Mouse (Mus musculus): ENCODE results near the gene Farp1. TPM values are rescaled to one million over a fixed set of nuclear protein-coding genes. Genes with fewer than 3 reads are reported as not detected.
"Not testable (repeated sequence)": the region's sequence is repeated elsewhere in the genome, so short reads cannot be mapped to it uniquely, and the experiment has no call there.

The Farp1 gene
- polyA plus RNA-seq, 1 experiment from 2014 or later: 27.9 TPM

DNA sequence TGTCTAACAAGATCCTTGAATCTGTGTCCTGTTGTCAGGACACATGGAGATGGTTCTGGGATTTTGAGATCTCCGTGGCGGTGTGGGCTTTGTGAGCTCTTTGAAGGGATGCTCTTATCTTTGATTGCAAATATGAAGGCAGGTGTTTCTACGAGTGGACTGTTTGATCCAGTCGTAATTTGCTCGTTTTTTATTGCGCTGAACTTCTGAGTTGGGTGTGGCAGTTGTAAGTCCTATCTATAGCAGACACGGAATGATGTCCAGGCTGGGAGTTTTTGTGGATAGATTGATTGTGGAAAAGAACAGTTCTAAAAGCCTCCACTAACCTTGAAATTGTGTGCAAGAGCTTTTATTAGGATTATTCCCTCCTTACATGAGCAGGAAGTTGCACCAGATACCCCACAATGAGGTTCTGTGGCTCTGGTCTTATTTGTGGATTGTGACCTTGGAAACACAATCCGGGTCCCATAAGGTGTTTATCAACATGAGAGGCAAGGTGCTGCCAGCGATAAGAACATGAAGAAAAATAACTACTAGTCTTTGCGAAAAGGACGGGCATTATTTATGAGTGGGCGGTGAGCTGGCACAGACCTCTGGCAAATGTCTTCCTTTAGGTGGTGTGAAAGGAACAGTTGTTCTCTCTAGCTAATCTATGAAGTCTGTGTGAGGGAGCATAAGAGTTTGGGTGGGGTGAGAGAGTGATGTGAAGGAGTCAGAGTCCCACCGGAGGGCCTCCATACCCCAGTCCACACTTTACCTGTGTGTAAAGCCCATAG is 75.7 kb downstream of the Farp1 start:
- H3K4me2 ChIP-seq: no peak overlapping the region
- no peak for ATAC-seq (ENCODE audit: low FRiP score)
- 94% methylated on average over 13 of the region's 13 CpGs for WGBS
- H3K4me1 ChIP-seq: peaks cover 30% of the 10 kb centered on the region
- H3K9ac ChIP-seq: no peak overlapping the region
- no peak overlapping the region for H3K27ac ChIP-seq
- H3K27me3 ChIP-seq: no peaks in the 10 kb centered on the region
- H3K9me3 ChIP-seq: no peaks in the 10 kb centered on the region
- H3K36me3 ChIP-seq (replicated peaks): no peaks in the 10 kb centered on the region
- H3K4me3 ChIP-seq (replicated peaks): no peak overlapping the region

DNA sequence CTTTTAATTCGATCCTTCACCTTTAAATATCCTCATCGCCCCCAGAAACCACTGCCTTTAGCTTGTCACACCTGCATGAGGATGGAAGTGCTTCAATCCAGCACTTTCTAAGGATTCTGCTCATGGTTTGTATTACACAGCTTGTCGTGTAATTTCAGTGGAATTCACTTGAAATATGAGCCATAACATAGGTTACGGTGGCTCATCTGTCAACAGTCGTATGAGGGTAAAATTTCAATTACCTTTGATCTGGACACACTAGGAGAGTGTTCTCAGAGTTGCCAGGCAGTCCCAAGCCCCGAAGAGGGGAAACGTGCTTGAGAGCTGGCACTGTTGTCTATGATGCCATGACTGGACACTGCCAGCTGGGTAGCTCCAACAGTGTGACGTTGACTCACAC is 77.1 kb downstream of the Farp1 start:
- Histone ChIP-seq H3K9ac (no peak overlapping the region), H3K4me3 (replicated peaks) (no peak overlapping the region), H3K4me1 (peaks cover 17% of the 10 kb centered on the region), H3K27me3 (no peaks in the 10 kb centered on the region), H3K36me3 (replicated peaks) (0 out of 2 replicates have a peak, but pooled peaks cover 4% of the 10 kb centered on the region), H3K9me3 (no peaks in the 10 kb centered on the region), H3K4me2 (no peak overlapping the region), H3K27ac (no peak overlapping the region)
- 87% methylated on average over 8 of the region's 8 CpGs for WGBS
- ATAC-seq (ENCODE audit: low FRiP score): no peak

DNA sequence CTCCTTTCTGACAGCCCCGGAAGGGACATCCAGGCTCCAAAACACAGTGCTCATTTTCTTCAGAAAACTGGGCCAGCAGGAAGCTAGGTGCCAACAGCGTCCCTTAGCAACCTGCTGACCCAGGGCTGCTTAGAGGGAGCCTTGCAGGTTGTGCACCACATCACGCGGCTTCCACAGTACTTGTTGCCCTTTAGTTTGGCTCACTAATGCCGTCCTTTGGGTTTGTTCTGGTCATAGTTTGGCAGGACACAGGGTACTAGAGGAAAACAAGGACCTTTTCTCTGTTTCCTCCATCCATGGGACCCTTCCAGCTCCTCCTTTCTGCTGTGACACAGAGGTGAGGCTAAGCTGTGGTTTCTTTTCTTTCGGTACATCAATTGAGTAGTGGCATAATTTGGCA is 78.8 kb downstream of the Farp1 start:
- no peak overlapping the region for H3K9ac ChIP-seq
- peaks cover 6% of the 10 kb centered on the region for H3K4me1 ChIP-seq
- 0 out of 2 replicates have a peak, but pooled peaks cover 4% of the 10 kb centered on the region for H3K36me3 ChIP-seq (replicated peaks)
- H3K9me3 ChIP-seq: no peaks in the 10 kb centered on the region
- no peak overlapping the region for H3K4me2 ChIP-seq
- WGBS: 88% methylated on average over 6 of the region's 6 CpGs
- H3K27me3 ChIP-seq: no peaks in the 10 kb centered on the region
- no peak overlapping the region for H3K27ac ChIP-seq
- no peak for ATAC-seq (ENCODE audit: low FRiP score)
- H3K4me3 ChIP-seq (replicated peaks): no peak overlapping the region

DNA sequence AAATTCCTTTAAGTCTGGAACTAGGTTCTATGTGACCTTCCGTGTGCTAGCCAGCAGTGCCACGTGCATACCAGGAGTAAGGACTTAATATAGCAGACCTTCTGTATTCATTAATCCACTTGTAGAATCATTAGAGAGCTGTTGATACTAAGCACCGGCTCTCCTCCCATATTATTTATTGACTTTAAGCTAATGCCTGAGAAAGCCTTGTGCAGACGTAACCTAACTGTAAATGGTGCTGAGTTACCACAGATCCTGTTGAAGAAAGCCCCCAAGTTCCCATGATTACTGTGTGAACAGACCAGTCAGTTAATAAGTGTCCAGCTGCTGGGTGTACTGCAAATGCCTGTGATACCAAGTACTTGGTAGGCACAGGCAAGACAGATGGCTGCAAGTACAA is 81.7 kb downstream of the Farp1 start:
- H3K27me3 ChIP-seq: no peaks in the 10 kb centered on the region
- H3K4me2 ChIP-seq: no peak overlapping the region
- 88% methylated on average over 4 of the region's 4 CpGs for WGBS
- H3K9ac ChIP-seq: no peak overlapping the region
- H3K36me3 ChIP-seq (replicated peaks): 0 out of 2 replicates have a peak, but pooled peaks cover 4% of the 10 kb centered on the region
- ATAC-seq (ENCODE audit: low FRiP score): no peak
- no peak overlapping the region for H3K27ac ChIP-seq
- no peaks in the 10 kb centered on the region for H3K4me1 ChIP-seq
- no peaks in the 10 kb centered on the region for H3K9me3 ChIP-seq
- H3K4me3 ChIP-seq (replicated peaks): no peak overlapping the region

DNA sequence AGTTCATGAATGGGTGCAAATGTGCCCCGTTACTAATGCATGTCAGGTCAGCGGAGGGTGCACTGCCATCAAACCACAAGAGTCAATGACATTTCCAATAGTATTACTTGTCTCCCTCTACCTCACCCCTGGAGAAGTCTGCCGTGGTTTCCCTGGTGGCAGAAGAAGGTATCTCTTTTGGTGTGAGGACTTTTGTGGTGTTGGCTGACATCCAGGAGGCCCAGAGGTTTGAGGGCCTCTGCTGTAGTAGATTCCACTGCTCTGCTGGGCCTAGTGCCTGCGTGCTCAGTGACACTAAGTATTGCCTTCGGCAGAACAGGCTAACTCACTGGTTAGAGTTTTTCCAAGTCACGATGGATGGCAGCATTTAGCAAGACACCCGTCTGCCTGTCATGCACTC is 83.9 kb downstream of the Farp1 start:
- ATAC-seq (ENCODE audit: low FRiP score): no peak
- H3K4me1 ChIP-seq: peaks cover 8% of the 10 kb centered on the region; the same call in 1 of the 2 replicates
- H3K9ac ChIP-seq: no peak overlapping the region
- H3K27me3 ChIP-seq: no peaks in the 10 kb centered on the region
- H3K9me3 ChIP-seq: no peaks in the 10 kb centered on the region
- 83% methylated on average over 7 of the region's 7 CpGs for WGBS
- H3K4me2 ChIP-seq: no peak overlapping the region
- H3K36me3 ChIP-seq (replicated peaks): 0 out of 2 replicates have a peak, but pooled peaks cover 4% of the 10 kb centered on the region
- no peak overlapping the region for H3K4me3 ChIP-seq (replicated peaks)
- H3K27ac ChIP-seq: no peak overlapping the region

DNA sequence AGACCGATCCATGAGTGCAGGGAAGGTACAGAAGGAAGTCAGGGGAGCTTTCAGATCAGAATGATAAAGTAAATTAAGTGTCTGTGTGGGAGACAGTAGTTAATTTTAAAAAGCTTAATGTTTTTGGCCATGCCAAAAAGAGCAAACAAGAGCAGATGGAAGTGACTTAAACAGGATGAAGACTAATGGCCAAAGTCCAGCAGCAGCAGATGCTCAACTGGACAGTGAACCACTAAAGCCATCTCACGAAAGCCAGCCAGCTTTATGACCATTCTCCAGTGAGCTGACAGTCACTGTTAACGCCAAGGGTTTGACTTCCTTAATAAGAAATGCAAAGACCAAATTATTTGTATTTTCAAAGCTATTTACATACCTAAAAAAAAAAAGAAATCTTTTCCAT is 86.7 kb downstream of the Farp1 start:
- peaks cover 8% of the 10 kb centered on the region; the same call in 1 of the 2 replicates for H3K4me1 ChIP-seq
- H3K27ac ChIP-seq: no peak overlapping the region
- no peak overlapping the region for H3K4me2 ChIP-seq
- WGBS: 89% methylated on average over 3 of the region's 3 CpGs
- H3K27me3 ChIP-seq: no peaks in the 10 kb centered on the region
- H3K36me3 ChIP-seq (replicated peaks): no peaks in the 10 kb centered on the region
- no peak for ATAC-seq (ENCODE audit: low FRiP score)
- no peaks in the 10 kb centered on the region for H3K9me3 ChIP-seq
- no peak overlapping the region for H3K9ac ChIP-seq
- H3K4me3 ChIP-seq (replicated peaks): no peak overlapping the region

DNA sequence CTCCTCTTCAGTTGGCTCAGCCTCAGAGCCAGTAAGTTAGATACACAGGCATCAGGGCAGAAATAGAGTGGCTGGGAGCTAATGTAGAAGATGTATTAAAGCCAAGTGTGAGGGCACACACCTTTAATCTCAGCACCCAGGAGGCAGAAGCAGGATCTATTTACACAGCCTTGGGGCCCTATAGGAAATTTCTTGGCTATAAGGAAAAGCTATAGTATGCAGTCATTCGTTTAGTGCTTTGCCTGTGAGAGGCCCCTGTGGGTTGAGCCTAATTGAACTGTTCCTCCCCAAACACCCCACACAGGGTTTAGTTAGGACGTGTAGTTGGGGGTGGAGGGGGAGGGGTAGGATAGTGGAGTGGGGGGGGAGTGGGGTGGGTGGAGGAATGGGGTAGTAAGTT is 87.9 kb downstream of the Farp1 start:
- no peak overlapping the region for H3K4me2 ChIP-seq
- H3K27me3 ChIP-seq: no peaks in the 10 kb centered on the region
- no peak overlapping the region for H3K9ac ChIP-seq
- no peak for ATAC-seq (ENCODE audit: low FRiP score)
- H3K9me3 ChIP-seq: no peaks in the 10 kb centered on the region
- H3K4me3 ChIP-seq (replicated peaks): no peak overlapping the region
- no peak overlapping the region for H3K27ac ChIP-seq
- WGBS: 28% methylated on average over 2 of the region's 2 CpGs
- no peaks in the 10 kb centered on the region for H3K36me3 ChIP-seq (replicated peaks)
- H3K4me1 ChIP-seq: peaks cover 8% of the 10 kb centered on the region; the same call in 1 of the 2 replicates

DNA sequence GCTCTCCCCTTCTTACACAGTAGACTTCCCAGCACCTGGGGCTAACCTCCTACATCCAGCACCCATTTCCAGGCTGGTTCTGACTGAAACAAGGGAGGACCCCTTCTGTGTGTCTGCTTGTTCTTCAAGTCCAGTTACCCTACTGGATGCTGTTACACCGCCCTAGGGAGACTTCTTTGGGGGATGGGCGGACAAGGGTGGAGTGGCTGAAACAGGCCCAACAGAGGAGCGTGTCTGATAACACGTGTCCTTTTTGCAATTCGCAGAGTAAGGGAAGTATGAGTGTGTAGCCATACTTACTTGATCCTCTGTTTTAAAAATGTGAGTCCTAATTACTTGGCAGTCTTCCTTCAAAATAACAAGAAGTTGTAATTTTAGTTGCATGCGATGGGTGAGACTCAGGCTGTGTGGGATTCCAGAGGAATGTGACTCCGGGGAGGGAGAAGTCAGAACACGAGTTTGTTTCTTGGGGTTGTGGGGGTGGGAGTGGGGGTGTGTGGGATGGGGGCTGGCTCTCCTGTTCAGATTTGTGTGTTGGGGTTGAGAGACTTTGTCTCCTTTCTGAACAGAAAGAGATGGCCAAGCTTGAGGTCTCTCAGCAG is 89.5 kb downstream of the Farp1 start:
- Histone ChIP-seq H3K9me3 (no peaks in the 10 kb centered on the region), H3K36me3 (replicated peaks) (no peaks in the 10 kb centered on the region), H3K4me1 (peaks cover 17% of the 10 kb centered on the region), H3K27ac (no peak overlapping the region), H3K4me3 (replicated peaks) (no peak overlapping the region), H3K27me3 (no peaks in the 10 kb centered on the region), H3K9ac (no peak overlapping the region), H3K4me2 (no peak overlapping the region)
- ATAC-seq (ENCODE audit: low FRiP score): no peak
- 91% methylated on average over 8 of the region's 8 CpGs for WGBS

DNA sequence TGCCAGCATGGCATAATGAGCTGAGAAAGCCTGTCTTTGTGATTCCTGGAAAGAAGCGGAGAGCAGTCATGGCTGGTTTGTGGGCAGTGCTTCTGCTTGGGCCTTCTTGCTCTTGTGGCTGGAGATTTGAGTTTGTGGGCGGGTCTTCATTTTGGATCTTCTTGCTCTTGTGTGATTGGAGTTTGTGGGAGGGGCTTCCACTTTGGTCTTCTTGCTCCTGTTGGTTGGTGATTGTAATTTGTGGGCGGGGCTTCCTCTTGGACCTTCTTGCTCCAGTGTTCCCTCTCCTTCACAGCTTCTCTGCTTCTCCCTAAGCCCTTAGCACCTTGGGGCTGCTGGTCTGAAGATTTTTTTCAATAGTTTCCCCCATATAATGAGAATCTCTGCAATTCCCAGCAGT is 90.7 kb downstream of the Farp1 start:
- H3K27ac ChIP-seq: no peak overlapping the region
- H3K4me1 ChIP-seq: peaks cover 21% of the 10 kb centered on the region
- ATAC-seq (ENCODE audit: low FRiP score): no peak
- H3K4me3 ChIP-seq (replicated peaks): no peak overlapping the region
- no peaks in the 10 kb centered on the region for H3K27me3 ChIP-seq
- no peaks in the 10 kb centered on the region for H3K36me3 ChIP-seq (replicated peaks)
- no peaks in the 10 kb centered on the region for H3K9me3 ChIP-seq
- no peak overlapping the region for H3K9ac ChIP-seq
- no peak overlapping the region for H3K4me2 ChIP-seq
- 89% methylated on average over 3 of the region's 3 CpGs for WGBS

DNA sequence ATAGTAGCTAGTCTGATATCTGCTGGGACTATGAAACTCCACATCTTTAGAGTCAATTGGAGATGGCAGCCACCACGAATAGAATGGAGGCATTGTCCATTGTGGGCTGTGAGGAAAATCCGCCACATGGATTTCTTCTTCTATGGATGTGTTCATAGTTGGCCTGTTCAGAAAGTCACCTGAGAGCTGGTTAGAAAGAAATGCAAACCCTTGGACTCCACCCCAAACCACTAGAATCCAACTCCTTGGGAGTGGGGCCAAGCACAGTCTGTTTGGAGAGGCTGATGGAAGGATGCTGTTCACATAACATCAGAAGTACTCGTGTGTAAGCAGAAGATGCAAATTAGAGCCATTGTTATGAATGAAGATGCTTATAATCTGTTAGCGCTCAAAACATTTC is 91.3 kb downstream of the Farp1 start:
- WGBS: 83% methylated on average over 4 of the region's 4 CpGs
- Histone ChIP-seq H3K9me3 (no peaks in the 10 kb centered on the region), H3K4me1 (peaks cover 21% of the 10 kb centered on the region), H3K4me2 (no peak overlapping the region), H3K36me3 (replicated peaks) (no peaks in the 10 kb centered on the region), H3K4me3 (replicated peaks) (no peak overlapping the region), H3K27me3 (no peaks in the 10 kb centered on the region), H3K9ac (no peak overlapping the region), H3K27ac (no peak overlapping the region)
- no peak for ATAC-seq (ENCODE audit: low FRiP score)

DNA sequence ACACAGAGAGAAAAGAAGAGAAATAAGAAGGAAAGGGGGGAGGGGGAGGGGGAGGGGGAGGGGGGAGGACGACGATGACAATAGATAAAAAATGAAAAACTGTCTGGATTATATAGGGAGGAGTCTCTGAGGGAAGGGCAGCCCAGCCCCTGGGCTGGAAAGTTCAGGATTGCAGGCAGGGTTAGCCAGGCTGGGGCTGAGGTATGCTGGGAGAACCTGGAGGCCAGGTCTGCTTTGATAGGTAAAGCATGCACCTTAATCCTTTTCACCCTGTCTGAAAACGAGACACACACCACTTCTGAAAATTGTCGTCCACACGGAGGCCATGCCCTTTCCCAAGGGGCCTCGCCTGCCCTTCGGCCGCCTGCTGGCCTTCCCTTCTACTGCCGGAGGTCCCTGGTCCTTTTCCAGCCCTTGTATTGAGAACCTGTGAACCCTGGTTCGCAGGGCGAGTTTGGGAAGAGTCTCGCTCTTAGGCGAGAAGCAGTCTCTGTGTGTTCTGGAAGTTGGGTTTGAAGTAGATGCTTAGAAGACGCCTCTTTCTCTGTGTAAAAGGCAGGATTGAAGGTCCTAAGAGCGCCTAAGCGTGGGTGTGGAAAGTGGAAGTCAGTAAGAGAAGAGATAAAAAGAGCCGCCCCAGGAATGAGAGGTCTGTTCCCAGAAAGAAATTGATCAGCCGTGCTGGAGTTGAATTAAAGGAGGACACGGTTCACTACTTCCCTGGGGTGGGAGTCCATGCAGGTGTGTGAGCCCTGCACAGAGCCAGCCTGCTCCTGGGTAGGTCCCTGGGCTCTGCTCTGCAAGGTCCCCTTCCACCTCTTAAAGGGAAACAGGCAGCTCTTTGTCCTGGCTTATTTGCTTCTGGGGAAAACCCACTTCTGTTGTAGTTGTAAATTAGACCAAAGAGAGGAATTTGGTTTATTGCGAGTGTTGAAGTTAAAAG is 94.1 kb downstream of the Farp1 start:
- no peak overlapping the region for H3K27ac ChIP-seq
- no peak for ATAC-seq (ENCODE audit: low FRiP score)
- H3K4me2 ChIP-seq: no peak overlapping the region
- no peaks in the 10 kb centered on the region for H3K36me3 ChIP-seq (replicated peaks)
- H3K9ac ChIP-seq: no peak overlapping the region
- no peak overlapping the region for H3K4me3 ChIP-seq (replicated peaks)
- peaks cover 21% of the 10 kb centered on the region for H3K4me1 ChIP-seq
- no peaks in the 10 kb centered on the region for H3K9me3 ChIP-seq
- 25% methylated on average over 18 of the region's 20 CpGs for WGBS
- H3K27me3 ChIP-seq: no peaks in the 10 kb centered on the region

DNA sequence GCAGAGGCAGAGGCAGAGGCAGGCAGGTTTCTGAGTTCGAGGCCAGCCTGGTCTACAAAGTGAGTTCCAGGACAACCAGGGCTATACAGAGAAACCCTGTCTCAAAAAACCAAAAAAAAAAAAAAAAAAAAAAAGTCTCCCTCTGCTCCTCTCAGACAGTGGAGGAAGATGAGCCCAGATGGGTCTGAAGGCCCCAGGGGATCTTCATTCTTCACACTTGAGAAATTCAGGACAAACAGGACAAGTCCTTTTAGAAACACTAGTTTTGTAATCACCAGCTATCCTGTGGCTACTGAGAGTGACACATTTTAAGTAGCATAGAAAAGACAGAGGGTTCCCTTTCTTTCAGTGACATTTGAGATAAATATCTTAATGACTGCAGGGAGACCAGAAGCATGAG is 95.4 kb downstream of the Farp1 start:
- ATAC-seq (ENCODE audit: low FRiP score); H3K9ac ChIP-seq; H3K36me3 ChIP-seq (replicated peaks); H3K27ac ChIP-seq; H3K4me2 ChIP-seq; H3K9me3 ChIP-seq; H3K4me3 ChIP-seq (replicated peaks); H3K27me3 ChIP-seq: not testable (repeated sequence)
- H3K4me1 ChIP-seq: peaks cover 21% of the 10 kb centered on the region
- 88% methylated on average over 1 of the region's 1 CpGs for WGBS

All from forebrain, embryonic 12.5 days (tissue).